Mouse (Mus musculus): ENCODE measurements around the gene Majin.

- TF ChIP-seq CTCF (IDR thresholded peaks at IDR 0.05; ENCODE audit: extremely low read depth, insufficient read length, insufficient replicate concordance, low read depth, low read length): no peak
- no peak for TF ChIP-seq POLR2A (IDR thresholded peaks at IDR 0.05; ENCODE audit: low read depth, low read length)
These were observed 32.0 kb downstream of the Majin start for GRCm38 (mm10) chr19:6216046-6216705.
